Mouse (Mus musculus) 3T3-L1 (cell line): ENCODE results near the gene Csnk1g2.
"Not testable (repeated sequence)": the region's sequence is repeated elsewhere in the genome, so short reads cannot be mapped to it uniquely, and the experiment has no call there.

Experiments used
- DNase-seq: peaks from one replicate; pipeline ENCODE4 v3.0.0-alpha.2; 2015; ENCODE audit warnings: low read depth, low spot score

The Csnk1g2 gene

DNA sequence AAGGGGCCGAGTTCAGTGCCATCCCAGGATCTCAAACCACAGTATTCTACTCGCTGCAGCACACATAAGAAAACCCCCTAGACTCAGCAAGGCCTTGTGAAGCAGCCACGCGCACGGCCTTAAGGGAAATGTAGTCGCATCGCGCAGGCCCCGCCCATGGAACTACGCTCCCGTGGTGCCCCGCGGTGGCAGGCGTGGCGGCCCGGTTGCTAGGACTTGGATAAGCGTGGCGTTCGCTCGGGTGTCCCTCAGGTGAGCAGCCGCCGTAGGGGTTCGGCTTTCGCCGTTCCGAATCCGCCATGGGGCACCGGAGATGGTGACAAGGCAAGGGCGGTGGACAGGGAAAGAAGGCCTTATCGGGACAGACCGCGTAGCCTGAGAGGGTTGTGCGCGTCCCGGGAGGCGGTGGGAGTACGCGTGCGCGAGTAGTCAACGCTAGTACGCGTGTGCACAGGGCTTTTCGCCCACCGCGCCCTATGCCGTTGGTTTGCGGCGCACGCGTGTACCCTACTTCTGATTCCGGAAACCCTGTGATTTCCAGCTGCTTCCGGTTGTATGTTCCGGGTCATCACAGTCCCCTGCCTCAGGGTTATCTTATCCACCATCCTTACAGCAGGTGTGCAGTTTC, 19.8 kb upstream of the Csnk1g2 start, which contains the start of the genes Scamp4 and Adat3:
TSS of gene Scamp4 (plus strand) at position 175 of the 628 bp plus-strand sequence.
TSS of gene Adat3 (plus strand) at position 183 of the 628 bp plus-strand sequence.
- peak; percentile 94 for DNase-seq

DNA sequence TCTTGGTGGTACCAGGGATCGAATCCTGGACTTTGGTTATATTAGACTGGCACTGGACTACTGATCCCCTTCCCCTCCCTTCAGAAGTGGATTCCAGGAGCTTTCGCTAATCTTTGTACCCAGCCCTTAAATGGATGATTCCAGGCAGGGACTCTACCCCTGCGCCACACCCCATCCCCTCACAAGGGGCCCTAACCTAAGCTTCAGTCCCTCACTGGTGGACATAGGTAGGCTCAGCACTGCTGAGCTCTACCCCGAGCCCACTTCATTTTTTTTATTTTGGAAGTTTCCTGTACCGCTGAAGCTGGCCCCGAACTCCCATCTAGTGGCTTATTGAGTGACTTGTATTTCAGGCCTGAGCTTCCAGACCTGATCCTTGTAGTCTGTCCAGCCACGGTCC, 19.3 kb upstream of the Csnk1g2 start:
- no peak for DNase-seq

DNA sequence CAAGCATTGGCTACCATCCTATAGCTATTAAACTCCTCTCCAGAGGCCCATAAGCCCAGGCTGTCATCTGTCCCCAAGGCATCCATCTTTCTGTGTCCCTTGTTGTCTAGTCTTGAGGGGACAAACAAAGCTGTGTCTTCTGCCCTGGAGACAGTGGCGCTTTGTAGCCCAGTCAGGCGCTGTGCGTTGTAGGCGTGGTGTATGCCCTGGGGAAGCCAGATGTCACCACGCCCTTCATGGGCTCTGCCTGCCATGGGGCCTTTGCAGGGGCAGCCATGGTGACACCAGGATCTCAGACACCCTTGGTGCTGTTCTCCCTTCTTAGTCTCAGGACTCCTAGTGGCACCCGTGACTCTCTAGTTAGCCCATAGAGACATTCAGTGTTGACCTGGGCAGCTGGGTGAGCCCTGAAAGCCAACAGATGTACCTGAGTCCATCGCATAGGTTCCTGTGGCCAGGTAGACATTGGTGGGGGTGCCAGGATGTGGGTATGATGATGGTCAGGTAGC, 18.6 kb upstream of the Csnk1g2 start:
- no peak for DNase-seq

DNA sequence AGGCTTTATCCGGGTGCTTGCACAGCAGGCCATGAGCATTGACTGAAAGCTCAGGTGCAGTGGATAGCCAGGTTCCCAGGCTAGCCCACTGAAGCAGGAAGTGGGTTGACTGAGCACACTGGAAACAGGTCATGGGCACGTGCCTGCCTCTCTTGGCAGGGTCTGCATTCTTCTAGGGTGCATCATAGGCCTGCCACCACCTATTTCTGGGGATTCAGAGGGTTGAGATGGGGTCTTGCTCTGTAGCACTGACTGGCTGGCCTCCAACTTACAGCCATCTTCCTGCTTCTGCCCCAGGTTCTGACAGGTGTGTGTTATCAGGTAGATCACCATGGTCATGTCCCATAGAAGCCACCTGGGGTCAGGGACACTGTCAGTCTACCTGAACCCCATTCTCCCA, 17.6 kb upstream of the Csnk1g2 start:
- no peak for DNase-seq

DNA sequence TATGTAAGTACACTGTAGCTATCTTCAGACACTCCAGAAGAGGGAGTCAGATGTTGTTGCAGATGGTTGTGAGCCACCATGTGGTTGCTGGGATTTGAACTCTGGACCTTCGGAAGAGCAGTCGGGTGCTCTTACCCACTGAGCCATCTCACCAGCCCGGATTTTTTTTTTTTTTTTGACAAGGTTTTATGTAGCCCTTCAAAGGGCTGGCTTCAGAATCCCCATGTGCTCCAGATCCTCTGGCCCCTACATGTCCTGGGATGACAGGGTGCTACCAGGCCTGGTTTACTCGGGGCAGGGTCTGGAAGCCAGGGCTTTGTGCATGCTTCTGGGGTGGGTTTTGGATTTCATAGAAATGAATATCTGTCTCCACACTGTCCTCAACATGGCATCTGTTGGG, 16.9 kb upstream of the Csnk1g2 start, which contains the start of gene Gm49322:
TSS of gene Gm49322 (plus strand) at position 301 of the 400 bp plus-strand sequence.
- not testable (repeated sequence) for DNase-seq

DNA sequence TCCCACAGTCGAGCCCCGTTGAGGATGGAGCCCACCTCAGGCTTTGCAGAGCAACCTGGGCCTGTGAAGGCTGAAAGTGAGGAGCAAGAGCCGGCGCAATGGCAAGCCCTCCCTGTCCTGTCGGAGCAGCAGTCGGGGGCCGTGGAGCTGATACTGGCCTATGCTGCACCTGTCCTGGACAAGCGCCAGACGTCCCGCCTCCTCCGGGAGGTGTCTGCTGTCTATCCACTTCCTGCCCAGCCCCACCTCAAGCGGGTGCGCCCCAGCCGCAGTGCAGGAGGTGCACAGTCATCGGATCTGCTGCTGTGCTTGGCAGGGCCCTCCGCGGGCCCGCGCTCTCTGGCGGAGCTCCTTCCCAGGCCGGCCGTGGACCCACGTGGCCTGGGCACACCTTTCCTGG, 16.3 kb upstream of the Csnk1g2 start:
- no peak for DNase-seq

DNA sequence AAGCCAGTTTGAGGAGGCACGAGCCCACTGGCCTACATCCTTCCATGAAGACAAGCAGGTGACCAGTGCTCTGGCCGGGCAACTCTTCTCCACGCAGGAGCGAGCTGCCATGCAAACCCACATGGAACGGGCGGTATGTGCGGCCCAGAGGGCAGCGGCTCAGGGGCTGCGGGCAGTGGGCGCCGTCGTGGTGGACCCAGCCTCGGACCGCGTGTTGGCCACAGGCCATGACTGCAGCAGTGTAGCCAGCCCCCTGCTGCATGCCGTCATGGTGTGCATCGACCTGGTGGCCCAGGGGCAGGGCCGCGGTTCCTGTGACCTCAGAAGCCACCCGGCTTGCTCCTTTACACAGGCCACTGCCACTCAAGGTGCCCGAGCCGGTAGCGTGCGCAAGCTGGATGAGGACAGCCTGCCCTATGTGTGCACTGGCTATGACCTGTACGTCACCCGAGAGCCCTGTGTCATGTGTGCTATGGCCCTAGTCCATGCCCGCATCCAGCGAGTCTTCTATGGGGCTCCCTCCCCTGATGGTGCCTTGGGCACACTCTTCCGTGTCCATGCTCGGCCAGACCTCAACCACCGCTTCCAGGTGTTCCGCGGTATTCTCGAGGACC, 15.8 kb upstream of the Csnk1g2 start:
- DNase-seq = no peak

DNA sequence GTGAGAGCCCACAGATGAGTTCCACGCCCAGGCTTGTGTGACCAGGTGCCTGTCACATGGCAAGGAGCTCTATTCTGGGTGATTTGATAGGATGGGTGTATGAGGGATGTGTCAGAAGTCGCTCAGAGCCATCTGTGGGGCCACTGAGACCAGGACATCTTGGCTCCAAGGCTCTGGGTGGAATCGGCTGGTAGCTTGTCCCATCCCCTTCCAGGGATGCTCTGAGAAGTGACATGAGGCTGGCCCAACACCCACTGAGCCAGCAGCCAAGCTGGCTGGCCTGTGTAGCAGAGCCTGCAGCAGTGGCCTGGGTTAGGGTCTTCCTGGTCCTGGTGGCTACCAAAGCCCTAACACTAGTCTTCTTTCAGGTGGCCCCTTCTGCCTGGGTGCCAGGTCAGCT, 14.2 kb upstream of the Csnk1g2 start:
- no peak for DNase-seq

DNA sequence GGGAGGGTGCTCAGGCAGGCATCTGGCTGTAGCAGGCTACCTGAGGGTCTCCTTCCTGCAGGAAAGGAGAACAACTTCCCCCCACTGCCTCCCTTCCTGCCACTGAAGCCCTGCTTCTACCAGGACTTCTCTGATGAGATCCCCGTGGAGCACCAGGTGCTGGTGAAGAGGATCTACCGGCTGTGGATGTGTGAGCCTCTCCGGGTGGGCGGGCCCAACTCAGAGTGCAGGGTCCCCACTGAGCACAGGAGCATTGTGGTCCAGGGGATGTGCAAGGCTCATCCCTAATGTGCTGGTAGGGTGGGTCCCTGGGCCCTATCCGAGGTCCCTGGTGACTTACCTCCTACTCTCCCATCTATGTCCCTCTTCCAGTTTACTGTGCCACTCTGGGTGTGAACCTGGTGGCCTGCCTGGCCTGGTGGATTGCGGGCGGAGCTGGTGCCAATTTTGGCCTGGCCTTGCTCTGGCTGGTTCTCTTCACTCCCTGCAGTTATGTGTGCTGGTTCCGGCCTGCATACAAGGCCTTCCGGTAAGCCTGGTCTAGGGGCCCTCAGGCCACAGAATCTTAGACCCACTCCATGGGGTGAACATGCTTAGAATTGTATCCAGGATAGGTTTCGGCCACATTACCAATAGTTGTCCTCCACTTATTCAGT, 13.2 kb upstream of the Csnk1g2 start:
- no peak for DNase-seq

DNA sequence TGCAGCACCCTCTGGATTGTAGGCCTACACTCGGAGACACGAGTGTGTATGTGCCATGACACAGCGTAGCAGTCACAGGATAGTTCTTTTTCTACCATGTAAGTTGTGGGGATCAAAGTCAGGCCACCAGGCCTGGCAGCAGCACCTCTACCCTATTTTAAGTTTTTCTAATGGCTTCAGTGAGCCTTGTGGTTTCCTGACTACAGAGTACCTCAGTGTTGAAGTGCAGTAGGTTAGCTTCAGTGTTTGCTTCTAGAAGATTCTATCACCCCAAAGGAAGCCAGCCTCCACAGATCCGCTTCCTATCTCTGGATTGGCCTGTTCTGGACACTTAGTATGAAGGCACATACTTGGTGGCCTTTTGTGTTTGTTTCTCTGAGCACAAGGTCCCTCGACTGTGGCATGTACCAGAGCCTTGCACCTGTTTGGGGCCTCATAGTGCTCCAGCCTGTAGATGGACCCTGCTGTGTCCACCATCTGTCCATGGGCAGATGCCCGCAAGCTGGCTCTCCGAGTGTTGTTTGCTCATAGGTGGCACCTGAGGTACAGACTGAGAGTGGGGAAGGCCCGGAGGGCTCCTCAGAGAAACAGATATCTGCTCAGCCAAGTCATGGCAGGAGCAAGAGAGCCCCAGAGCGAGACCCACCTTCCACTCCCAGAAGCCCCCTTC, 12.4 kb upstream of the Csnk1g2 start:
- no peak for DNase-seq

DNA sequence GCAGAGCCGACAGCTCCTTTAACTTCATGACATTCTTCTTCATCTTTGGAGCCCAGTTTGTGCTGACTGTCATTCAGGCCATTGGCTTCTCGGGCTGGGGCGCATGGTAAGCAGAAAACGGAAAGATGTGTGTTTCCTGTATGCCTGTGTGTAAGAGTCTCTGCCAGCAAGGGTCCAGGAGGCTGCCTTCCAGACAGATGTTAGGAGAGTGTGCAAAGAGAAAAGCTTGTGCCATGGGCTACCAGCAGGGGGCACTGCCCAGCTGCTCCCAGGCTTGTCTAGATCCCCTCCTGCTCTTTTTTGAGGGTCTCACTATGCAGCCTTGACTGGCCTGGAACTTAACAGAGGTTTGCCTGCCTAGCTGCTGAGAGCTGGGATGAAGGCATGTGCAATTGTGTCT, 11.6 kb upstream of the Csnk1g2 start:
- peak; percentile 57 for DNase-seq

DNA sequence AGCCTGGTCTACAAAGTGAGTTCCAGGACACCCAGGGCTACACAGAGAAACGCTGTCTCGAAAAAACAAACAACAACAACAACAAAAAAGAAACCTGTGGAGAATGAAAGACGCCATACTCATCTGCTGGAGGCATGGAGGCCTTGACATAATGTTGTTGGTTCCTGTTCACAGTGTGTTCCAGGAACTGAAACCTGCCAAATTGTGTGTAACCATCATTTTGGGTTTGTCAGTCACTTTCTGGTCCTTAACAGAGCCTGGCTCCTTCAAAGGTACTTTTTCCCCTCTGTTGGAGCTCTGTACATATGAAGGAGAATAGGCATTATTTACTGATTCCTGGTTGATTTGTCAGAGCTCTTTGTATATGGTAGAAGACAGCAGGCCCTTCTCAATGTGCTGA, 10.7 kb upstream of the Csnk1g2 start:
- no peak for DNase-seq

DNA sequence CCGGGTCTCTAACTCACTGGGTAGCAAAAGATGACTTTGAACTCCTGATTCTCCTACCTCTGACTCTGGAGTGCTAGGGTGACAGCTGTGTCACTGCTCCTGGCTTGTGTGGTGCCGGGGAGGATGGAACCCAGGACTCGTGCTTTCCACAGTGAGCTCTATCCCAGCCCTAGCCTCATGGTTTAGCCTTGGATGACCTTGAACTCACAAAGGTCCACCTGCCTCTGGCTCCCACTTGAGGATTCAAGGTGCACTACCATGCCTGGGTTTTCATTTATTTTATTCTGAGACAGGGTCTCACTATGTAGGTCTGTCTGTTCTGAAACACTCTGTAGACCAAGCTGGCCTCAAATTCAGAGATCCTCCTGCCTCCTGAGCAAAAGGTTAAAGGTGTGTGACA, 8.8 kb upstream of the Csnk1g2 start:
- DNase-seq = no peak

DNA sequence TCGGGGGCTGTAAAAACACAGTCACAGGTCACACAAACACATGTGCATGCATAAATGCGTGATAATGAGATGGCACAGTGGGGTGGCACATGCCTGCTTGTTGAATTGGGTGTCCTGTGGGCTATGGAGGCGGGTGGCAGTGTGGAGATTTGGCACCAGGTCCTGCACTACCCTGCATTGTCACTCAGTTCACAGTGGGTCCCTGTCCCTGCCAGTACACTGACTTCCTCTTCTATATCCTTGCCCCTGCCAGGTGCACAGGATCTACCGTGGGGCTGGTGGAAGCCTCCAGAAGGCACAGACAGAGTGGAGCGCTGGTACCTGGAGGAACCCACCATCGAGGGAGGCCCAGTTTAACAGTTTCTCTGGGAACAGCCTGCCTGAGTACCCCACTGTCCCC, 8.3 kb upstream of the Csnk1g2 start:
- DNase-seq = no peak

DNA sequence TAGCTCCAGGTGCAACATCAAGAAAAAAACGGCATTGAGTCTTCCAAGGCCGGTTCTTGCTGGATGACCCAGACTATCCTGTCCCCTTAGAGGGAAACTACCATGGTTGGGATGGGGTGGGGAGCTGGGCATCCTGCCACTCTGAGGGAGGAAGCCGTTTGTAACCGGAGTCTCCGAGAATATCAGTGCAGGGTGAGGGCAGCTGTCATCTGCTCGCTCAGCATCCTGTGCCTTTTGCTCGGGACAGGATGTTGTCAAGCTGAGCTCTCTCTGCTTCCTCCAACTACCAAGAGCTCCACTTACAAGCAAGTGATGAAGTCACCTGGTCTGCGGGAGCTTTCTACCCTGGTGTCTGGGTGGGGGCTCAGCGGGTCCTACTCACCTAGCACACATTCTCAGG, 4.5 kb upstream of the Csnk1g2 start:
- DNase-seq = no peak

DNA sequence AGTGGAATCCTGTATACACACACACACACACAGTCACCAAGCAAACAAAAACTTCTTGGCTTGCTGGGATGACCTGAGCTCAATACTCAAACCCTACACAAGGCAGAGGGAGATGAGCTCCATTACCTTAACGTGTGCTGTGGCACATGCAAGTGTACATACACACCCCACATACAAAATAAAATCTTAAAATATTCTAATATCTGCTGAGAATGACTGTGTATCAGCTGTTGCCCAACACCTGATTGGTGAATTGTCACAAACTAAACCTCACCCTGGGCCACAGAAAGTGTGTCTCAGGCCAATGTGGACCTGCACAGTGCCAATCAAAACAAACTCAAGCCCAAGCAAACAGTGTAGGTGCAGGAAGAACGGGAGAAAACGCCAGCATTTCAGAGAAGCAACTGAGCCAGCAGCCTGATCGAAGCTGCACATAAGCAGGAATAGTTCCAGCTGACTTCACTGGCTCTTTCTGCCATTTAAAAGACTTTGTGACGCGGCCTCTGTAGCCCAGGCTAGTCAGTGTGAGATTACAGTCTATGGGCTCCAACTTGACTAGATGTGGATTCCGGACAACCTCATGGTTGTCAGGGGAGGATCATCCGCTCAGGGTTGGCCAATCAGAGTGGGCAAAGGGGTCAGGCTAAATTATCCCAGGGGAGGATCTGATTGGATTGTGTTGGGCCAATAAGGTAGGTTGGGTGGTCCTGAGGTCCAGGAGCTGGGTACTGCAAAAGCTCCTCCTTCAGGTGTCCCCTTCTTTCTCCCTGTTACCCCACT, 3.0 kb upstream of the Csnk1g2 start:
- DNase-seq = no peak

DNA sequence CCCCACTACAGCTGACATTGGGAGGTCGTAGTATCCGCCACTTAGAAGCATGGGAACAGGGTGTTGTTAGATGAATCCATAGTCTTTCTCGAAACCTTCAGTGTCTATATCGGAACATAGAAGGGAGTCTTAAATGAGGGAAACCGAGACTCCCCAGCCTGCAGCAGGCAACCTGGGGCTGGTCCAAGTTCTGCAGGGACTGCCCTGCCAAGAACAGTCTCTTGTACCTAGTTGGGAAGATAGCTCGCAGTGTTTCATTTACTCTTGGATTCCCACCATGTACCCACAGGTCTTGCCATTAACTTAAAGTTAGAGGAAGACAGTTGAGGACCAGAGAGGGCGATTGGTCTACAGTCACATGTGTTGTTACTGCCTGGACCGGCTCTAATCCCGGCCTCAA, 2.3 kb upstream of the Csnk1g2 start:
- DNase-seq = no peak

DNA sequence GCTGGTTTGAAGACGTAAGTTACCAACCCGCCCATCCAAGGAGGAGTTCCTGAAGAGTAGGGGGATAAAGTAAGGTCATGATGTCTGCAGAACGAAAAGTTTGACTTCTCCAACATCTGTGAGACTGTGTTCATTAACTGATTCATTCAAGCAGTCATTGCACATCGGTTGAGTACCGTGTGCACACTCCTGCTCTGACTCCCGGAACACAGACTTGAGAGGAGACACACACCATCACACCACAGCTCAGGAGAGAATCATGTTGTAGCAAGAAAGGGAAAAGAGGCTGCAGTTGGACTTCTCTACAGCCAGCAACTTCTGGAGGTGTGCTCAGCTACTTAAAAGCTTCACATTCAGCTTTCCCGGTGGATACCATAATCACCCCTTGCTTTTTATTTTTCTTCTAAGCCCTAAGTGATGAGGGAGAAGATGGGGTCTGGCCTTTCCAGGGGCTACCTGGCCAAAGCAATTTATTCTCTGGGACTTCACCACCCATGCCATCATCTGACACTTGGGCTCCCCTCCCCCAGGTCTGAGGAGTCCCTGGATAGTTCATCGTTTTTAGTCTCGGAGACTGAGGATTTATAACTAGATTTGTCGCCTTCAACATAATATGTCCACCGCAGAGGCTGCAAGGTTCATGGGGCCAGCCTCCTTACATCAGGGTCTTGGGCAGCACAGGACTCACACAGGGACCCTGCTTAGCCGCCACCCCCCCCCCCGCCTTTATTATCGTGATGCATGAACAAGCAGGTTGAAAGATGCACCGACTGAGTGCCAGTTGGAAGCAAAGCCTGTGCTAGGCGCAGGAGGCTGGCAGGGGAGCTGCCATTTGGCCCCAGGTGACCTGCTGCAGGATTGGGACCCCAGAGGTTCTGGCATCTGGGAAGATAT, 1.6 kb upstream of the Csnk1g2 start:
- DNase-seq = no peak

DNA sequence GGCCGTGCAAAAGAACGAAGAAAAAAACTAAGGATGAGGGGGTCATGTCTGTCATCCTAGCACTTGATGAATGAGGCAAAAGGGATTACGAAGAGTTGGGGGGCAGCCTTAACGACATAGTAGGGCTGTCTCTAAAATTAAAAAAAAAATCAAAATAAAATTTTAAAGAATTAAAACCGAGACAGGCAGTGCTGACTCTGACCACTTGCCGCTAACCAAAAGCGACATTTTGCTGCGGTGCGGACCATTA, 1.0 kb upstream of the Csnk1g2 start:
- no peak for DNase-seq

DNA sequence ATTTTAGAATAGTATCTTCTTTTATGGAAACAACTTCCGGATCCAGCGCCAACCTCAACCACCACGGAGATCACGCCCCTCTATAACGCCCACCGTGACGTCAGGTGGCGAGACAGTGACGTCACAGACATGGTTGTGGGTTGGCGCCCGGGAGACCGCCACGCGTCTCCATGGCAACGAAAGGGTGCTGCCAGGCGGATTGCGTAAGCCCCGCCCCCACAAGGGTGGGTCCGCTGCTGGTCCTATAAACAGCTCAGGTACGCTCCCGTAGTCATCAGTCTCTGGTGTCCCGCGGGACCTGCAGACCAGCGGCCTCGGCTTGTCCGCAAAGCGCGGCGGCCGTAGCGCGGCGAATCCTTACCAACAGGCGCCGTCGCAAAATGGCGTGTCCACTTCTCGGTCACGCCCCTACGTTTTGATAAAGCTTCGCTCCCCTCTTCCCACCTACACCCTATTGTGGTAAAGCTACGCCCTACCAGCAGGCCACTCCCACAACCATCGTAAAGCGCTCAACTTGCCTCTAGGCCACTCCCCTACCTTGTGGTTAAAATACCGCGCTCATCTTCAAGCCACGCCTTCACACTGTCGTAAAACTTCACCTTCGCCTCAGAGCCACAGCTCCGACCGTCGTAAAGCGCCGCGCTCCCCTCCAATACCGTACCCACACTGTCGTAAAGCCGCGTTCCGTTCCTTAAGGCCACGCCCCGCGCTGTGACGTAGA, 538 bp upstream of the Csnk1g2 start:
- DNase-seq = peak; percentile 100
